Mouse (Mus musculus): ENCODE data around the gene Gzmd.

The Gzmd gene

GRCm38 (mm10) chr14:56085167-56085566, 47.2 kb downstream of the Gzmd start, which contains the start of gene Mcpt8:
Gene Mcpt8, minus strand, starts transcription at chr14:56085273.
- DNase-seq (ENCODE audit: low read depth in 1 of 2, low spot score in 2 of 2): no peak

- no peak for DNase-seq (ENCODE audit: low read depth in 1 of 2, low spot score in 2 of 2)
Measured at GRCm38 (mm10) chr14:56082016-56082415, 50.4 kb downstream of the Gzmd start.

Data from monocyte, adult 2 months (primary cell).